Comparison of ENCODE assay signal across 8 mouse cellular contexts in the genomic region with DNA sequence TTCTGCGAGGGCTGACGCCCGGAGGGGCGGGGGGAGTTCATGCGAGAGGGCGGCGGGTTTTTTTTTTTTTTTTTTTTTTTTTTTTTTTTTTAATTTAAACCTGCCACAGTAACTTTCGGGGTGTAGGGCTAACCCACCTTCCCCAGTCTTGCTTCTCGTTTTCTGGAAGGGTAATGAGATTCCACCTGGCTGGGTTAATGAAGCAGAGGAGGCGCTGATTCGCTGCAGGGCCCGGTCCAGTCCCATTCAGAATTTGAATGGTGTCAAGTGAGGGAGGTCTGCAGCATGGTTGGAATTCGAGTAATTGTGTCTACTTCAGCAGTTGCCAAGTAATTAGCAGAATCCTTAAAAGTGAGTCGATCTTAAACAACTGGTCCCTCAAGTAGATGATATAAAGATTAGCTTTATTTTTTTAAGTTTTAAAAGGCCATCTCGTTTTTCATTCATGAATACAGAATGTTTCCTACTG. TPM values are rescaled to one million over a fixed set of nuclear protein-coding genes. Genes with fewer than 3 reads are reported as not detected.
DNase-seq lines count a peak whose midpoint lies in the region; ATAC-seq and TF ChIP-seq lines count a peak whose summit lies in the region.

No protein-coding gene starts in this region.

- DNase-seq in cerebellum, adult 2 months = no peak
- no peak for DNase-seq in cerebellum, postnatal 36 days
- peak; percentile 81 for DNase-seq in thymus, postnatal 4 days
- DNase-seq in thymus, adult 18-20 months = no peak
- DNase-seq in urinary bladder, adult 2 months (ENCODE audit: low spot score) = no peak
- DNase-seq in gastrocnemius, postnatal 25 days = no peak
- DNase-seq in natural killer cell, adult 2 months (ENCODE audit: low spot score in 2 of 2) = no peak

- H3K4me3 ChIP-seq in cerebellum, adult 2 months (replicated peaks; ENCODE audit: insufficient read depth, low read depth, low read length) = peak overlapping the region; percentile 84
- peak overlapping the region; percentile 62 for H3K4me3 ChIP-seq in liver, embryonic 15.5 days (replicated peaks)

- ATAC-seq in liver, embryonic 15.5 days (ENCODE audit: insufficient read depth) = no peak

- TF ChIP-seq POLR2A in cerebellum, adult 2 months (IDR thresholded peaks at IDR 0.05; ENCODE audit: borderline replicate concordance, insufficient read depth, low read length) = no peak

- TF ChIP-seq CTCF in cerebellum, adult 2 months (IDR thresholded peaks at IDR 0.05; ENCODE audit: borderline replicate concordance, insufficient read depth, low read depth, low read length) = no peak

- 6% methylated on average over 15 of the region's 15 CpGs for WGBS in cerebellum, adult 2 months
- WGBS in liver, embryonic 15.5 days (ENCODE audit: insufficient replicate concordance) = 6% methylated on average over 15 of the region's 15 CpGs

- H3K27me3 ChIP-seq in cerebellum, adult 2 months (ENCODE audit: control insufficient read depth, insufficient read depth, low read length) = no peaks in the 10 kb centered on the region
- H3K27me3 ChIP-seq in liver, embryonic 15.5 days = peaks cover 65% of the 10 kb centered on the region

- H3K4me2 ChIP-seq in liver, embryonic 15.5 days = peak overlapping the region; percentile 87

- H3K4me1 ChIP-seq in cerebellum, adult 2 months (ENCODE audit: control insufficient read depth, insufficient read depth, low read length) = peaks cover 4% of the 10 kb centered on the region
- peaks cover 7% of the 10 kb centered on the region for H3K4me1 ChIP-seq in liver, embryonic 15.5 days (replicated peaks)

- no peak overlapping the region for H3K27ac ChIP-seq in cerebellum, adult 2 months (ENCODE audit: insufficient read depth, low read length)
- H3K27ac ChIP-seq in liver, embryonic 15.5 days (replicated peaks) = no peak overlapping the region

- peak overlapping the region; percentile 40; the same call in 1 of the 2 replicates for H3K9ac ChIP-seq in liver, embryonic 15.5 days

- no peaks in the 10 kb centered on the region for H3K9me3 ChIP-seq in liver, embryonic 15.5 days (replicated peaks)

- H3K36me3 ChIP-seq in liver, embryonic 15.5 days (replicated peaks) = no peaks in the 10 kb centered on the region

RNA-seq across cellular contexts. Expression of gene Pcgf5, which starts 1.4 kb away (rescaled TPM):
- 11.5 and 12.3 TPM in 2 replicates for polyA plus RNA-seq in cerebellum, adult 2 months (2012; rRNA removed)
- polyA plus RNA-seq in liver, embryonic 15.5 days (2015; fragmentation: Nextera tagmentation; extraction: Ambion mirVana) = 22.2 and 22.9 TPM in 2 replicates
- polyA plus RNA-seq in urinary bladder, adult 2 months (2012; rRNA removed) = 18.9 and 24.6 TPM in 2 replicates
- total RNA-seq in gastrocnemius, postnatal 25 days (2021) = 10 to 100 TPM; 23.5 to 26.8 TPM
